Mouse (Mus musculus) cerebellum, postnatal 36 days (tissue): ENCODE data around the gene Catsperd.
"Not testable (repeated sequence)": the region's sequence is repeated elsewhere in the genome, so short reads cannot be mapped to it uniquely, and the experiment has no call there.

ENCODE experiments used
- DNase-seq, 2 experiments: peaks; one replicate each; pipeline ENCODE4 v3.0.0; 2021 to 2022; ENCODE audit warnings: mixed read lengths in 2 of 2

The Catsperd gene

DNA sequence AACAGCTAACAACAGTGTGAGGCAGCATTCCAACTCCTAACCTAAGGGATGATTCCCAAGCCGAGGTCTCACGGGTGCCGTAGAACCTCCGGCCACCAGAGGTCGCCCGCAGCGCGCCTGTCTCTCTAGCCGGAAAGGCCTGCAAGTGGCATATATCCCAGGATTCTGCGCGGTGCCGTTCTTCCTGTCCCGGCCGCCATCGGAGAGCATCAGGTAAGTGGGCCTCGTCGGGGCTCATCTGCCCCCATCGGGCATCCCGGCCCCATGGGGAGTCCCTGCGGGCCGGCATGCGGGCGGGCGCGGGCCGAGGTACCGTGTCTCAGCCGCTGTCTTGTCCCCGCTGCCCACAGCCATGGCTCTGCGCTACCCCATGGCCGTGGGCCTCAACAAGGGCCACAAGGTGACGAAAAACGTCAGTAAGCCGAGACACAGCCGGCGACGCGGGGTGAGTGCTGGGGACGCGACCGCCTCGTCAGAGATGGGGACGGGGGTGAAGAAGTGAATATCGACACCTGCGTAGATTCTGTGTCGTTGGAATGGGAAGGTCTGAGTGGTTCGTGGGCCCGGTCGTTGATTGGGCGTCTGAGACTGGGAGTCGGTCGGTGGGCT, 14.6 kb upstream of the Catsperd start, which contains the start of gene Rpl36:
Rpl36 (plus strand) TSS at position 181 of the 609 bp plus-strand sequence.
- peak; percentile 98 to 99 for DNase-seq

DNA sequence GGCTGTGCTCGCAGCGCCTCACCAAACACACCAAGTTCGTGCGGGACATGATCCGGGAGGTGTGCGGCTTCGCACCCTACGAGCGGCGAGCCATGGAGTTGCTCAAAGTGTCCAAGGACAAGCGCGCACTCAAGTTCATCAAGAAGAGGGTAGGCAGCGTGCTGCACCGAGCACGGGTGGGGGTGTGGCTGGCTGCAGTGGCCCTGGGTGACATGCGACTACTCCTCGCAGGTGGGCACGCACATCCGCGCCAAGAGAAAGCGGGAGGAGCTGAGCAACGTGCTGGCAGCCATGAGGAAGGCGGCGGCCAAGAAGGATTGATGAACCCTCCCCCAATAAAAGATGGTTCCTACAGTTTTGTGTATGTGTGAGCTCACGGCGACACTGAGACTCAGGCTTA, 14.1 kb upstream of the Catsperd start:
- DNase-seq, result not testable (repeated sequence)

DNA sequence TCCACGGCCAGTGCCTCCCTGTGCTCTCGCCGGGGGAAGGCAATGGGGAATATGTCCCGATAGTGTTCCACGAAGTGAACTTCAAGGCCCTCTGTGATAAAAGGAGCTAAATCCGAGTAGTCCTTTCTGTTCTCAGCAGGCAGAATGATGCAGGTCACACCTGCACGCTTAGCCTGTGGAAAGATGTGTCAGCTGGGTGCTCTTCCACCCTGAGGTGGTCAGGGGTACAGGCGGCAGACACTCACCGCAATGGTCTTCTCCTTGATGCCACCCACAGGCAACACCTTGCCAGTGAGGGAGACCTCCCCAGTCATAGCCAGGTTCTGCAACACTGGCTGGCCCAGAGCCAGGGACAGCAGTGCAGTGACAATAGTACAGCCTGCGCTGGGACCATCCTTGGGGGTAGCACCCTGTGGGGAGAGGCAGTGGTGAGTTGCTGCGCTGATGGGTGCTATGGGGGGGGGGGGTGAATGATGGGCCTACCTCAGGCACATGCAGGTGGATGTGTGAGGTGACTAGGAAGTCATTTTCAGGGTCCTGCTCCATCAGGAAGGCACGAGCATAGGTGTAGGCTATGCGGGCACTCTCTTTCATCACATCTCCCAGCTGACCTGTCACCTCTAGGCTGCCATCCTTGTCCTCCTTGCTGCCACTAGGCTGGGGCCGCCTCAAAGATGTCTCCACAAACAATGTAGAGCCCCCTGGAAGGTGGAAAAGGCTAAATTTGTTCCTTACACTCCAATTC, 13.4 kb upstream of the Catsperd start:
- DNase-seq, result peak in 1 of 2 experiments; percentile 31

DNA sequence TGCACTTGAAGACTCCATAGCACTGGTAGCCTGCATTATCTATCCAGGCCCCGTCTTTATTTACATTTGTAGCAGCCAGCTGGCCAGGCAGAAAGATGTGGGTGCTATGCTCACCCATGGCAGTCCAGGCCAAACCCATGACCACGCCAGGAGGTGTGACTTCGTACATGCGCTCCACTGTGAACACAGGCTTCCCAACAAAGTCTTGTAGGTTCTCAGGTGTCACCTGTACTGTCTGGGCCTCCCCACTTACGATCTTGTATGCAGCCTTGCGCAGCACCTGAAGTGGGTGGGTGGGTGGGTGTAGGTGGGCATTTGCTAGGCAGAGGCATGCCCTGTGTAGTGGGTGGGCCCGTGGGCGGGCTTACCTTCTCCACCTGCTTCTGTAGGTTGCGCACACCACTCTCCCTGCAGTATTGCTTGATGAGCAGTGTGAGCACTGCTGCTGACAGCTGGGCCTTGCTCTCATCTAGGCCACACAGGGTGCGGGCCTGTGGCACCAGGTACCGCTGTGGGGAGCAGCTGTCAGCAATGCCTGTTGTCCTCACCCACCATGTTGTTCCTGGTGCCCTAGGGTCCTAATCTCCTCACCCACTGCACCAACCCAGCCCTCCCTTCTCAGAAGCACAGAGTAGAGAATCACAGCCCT, 12.7 kb upstream of the Catsperd start:
- no peak for DNase-seq

DNA sequence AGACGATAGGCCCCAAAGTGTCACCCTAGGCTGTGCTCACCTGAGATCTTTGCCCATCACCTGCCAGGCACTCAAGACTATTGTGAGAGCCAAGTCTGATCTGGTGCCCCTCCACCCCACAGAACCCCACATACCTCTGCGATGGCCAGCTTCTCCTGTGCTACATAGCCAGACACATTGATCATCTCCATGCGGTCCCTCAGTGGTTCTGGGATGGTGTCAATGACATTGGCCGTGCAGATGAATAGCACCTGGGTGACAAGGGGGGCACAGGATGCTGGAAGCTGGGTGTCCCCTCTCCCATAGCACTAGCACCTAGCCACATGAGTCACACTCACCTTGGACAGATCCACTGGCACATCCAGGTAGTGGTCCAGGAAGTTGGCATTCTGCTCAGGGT, 12.2 kb upstream of the Catsperd start:
- DNase-seq, result no peak

DNA sequence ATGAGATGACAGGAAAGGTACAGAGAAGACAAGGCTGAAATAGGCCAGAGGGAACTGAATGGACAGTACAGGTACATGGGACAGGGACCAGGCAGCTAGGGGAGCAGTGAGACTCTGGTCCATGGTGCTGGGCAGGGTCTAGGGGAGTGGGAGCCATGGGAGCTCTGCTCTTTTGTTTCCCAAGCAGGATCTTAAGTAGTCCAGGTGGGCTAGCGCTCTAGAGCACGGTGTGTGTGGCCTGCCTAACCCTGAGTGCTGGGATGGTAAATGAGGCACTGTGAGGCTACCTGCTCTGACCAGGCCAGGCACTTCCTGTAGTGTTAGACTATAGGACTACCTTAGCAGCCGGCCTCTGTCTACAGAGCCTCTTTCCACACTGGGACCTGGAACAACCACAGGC, 11.2 kb upstream of the Catsperd start:
- no peak for DNase-seq

DNA sequence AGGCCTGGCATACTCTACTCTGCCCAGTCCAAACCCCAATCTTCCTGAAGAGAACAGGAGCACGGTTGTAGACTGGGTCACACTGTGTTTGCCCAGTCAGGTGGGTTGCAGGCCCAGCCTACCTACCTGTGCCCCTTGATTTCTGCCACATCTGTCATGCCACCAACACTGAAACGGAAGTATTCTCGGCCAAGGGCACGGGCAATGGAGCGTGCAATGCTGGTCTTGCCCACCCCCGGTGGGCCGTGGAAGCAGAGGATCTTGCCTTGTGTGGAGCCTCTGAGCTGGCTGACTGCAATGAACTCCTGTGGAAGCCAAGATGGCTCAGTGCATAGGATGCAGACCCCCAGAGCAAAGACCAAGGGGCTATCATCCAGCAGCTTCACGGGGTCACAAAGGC, 10.3 kb upstream of the Catsperd start:
- DNase-seq, result no peak

DNA sequence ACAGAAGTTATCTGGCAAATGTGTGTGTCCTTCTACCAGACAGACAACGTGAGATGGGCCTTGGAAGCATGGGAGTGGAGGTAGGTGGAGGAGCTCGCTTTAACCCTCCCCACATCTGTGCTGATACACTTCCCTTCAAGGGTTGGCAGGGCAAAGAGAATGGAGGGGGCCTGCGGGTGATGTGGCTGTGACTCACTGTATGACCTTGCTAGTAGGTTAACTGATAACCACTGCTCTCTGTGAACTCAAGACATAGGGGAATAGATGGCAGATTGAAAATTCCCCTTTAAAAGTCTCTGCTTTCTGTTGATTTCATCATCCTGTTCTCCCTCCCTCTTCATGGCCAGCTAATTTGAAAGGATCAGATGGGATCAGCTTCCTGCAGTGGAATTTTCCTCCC, 2.4 kb upstream of the Catsperd start:
- no peak for DNase-seq

DNA sequence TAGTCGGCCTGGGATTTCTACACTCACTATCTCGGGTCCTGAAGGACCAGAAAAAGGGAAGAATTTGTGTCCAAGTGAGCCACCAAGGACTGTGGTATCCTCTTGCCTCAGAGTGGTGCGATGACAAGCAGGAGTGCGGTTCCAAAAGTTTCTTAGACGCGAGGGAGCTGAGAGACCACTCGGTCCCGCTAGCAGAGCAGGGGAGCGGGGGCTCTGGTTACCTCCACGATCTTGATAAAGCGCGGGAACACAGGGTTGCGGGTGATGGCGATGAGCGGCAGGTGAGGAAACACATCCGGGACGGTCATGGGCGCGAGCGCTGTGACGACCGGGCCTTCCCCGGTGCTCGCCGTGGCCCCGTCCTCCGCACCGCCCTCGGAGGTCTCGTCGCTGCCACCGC, 1.7 kb upstream of the Catsperd start:
- no peak for DNase-seq

DNA sequence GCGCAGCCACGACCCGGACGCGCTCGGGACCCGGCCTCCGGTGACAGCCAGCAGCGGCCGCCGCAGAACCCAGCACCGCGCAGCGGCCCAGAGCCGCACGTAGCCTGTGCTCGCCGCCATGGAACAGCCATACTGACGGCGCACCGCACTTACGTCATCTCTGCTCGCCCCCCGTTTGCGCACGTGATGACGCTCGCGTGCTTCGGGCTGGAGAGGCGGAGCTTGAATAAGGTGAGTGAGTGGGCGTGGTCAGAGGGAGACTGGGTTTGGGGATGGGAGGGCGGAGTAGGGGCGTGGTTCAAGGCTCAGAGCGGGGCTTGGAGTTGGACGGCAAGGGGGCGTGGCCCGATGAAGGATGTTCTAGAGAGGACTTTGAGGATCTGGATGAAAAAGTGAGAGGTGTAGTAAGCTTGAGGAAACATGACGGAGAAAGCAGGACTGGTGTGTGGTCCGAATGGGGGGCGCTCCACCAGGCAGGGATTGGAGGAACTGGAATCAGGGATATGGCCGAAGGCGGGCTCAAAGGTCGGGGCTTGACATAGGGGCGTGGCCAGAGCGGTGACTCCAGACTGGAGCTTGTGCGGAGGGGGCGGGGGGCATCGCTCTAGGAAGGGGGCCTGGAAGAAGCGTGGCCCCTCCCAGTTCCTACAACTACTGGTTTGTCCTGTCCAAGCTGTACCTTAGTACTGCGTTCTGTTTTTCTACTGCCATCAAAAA, 1.0 kb upstream of the Catsperd start, which contains the start of gene Lonp1:
Lonp1 (minus strand) TSS at position 134 of the 717 bp plus-strand sequence.
- peak; percentile 97 to 98 for DNase-seq

DNA sequence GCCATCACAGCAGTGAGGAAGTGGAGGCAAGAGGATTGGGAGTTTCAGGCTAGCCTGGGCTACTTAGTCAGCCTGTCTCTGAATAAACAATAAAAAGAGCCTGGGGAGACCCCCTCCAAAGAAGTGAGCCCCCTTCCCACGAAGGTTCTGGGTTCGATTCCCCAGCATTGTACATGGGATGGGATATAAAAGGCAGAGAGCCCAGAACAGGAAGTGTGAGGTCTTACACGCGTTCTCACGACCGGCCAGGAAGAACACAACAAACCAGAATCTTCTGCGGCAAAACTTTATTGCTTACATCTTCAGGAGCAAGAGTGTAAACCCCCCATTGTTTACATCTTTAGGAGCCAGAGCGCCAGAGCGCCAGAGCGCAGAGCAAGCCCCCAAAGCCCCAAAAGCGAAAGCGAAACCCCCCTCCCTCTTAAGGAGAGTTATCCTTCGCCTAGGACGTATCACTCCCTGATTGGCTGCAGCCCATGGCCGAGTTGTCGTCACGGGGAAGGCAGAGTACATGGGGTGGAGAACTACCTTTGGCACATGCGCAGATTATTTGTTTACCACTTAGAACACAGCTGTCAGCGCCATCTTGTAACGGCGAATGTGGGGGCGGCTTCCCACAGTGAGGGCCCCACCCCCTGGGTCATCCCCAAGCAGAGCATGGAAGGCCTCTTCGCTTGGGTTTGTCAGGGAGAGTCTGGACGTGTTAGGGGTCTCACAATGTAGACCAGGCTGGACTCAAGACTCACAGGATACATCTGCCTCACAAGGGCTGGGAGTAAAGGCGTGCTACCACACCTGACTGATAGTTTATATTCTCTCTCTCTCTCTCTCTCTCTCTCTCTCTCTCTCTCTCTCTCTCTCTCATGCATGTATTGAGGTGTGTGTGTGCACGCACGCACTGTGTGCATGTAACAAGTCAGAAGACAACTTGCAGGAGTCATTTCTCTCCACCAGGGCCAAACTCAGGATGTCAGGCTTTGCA, 2.1 kb downstream of the Catsperd start:
- DNase-seq, result not testable (repeated sequence)

DNA sequence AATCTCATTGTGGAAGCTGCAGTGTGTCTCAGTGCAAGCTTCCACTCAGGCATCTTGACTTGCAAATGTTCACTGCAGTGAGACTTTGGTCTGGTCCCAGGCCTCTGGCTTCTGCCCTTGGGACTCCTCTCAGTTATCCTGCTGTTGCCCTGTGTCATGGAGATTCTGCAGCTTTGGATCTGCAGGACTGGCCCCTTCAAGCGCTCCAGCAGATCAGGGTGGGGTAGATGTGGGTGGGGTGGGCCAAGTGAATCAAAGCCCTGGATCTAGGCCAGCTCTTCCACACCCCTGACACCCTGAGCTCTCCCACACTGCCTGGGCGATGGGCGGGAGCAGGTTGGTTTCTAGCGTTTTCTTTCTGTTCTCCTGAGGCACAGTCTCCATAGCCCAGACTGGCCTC, 3.9 kb downstream of the Catsperd start:
- DNase-seq, result no peak

DNA sequence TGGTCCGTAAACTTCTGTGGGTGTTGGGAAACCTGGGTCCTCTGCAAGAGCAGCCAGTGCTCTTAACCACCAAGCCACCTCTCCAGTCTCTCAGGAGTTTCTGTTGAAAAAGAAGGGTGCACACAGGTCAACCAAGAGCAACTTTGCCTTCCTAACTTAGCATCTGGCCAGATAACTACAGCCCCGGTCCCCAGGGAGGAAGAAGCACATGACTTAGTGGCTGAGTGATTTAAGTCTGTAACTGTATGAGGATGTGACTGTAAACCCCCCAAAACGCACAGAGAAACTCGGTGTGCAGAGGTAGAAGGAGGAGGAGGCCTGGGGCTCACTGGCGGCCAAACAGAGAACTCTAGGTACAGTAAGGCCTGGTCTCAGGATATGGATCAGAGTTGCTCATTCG, 6.1 kb downstream of the Catsperd start:
- DNase-seq, result no peak

DNA sequence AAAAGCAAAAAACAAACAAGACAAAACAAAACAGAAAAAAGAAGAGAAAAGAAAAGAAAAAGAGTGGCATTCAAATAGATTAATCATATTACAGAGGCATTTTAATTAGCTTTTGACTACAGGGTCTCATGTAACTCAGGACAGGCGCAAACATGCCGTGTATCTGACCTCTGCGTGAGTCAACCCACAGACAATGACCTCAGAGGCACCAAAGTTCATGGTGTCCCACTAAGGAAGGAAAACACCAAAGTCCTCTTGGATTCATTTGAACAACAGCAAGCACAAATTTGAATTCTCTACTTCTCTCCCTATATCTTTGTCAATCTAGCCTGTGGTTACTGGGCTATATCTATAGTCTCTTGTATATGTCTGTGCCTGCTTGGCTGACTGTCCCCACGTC, 15.3 kb downstream of the Catsperd start:
- no peak for DNase-seq

DNA sequence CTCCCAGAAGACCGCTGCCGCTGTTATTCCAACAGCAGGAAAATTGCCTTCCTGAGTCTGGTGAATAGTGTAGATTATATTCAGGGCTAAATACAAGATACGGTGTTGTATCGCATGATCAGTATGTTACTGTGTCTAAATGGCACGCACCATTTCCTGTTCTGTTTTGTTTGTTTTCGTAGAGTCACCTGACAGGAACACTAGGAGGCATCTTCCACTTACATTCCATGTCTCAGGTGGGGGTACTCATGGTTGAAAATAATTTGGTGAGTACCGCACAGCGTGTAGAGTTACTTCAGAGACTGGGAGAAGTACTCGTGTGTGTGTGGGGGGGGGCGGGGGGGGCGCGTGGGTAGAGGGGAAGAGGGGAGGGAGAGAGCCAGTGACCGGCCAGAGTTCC, 19.6 kb downstream of the Catsperd start:
- no peak for DNase-seq

DNA sequence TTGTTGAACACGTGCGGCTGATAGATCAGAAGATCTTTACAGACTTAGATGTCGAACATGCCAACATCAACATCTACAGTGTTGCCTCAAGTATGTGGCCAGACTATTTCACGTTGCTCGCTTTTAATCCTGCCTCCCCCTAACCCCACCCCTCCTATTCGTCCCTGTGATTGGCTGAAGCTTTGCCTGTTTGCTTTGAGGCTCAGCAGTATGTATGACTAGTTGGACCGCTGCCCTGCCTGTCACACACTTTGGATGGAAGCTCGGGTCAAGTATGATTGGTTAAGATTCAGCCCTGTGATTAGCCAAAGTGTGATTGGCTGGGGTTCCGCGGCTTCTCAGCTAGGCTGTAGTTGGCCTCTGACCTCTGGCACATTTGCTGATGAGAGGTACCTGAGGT, 23.9 kb downstream of the Catsperd start:
- no peak for DNase-seq

DNA sequence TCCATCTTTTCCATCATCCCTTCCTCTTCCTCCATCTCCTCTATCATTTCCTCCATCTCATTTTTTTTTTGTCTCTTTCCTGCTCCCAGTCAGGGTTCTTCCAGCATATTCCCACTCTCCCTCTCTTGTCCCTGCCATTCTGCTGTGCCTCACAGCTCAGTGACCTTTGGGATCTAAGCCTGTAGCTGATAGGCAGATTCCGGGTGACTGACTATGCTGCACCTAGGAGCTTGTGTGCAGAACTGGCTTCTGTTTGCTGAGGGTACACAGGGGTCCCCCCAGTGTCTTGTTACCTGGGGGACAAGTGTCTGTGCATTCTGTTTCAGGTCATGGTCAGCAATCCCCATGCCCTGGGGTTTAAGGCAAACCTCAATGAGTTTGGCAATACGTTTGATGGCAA, 26.8 kb downstream of the Catsperd start:
- no peak for DNase-seq

DNA sequence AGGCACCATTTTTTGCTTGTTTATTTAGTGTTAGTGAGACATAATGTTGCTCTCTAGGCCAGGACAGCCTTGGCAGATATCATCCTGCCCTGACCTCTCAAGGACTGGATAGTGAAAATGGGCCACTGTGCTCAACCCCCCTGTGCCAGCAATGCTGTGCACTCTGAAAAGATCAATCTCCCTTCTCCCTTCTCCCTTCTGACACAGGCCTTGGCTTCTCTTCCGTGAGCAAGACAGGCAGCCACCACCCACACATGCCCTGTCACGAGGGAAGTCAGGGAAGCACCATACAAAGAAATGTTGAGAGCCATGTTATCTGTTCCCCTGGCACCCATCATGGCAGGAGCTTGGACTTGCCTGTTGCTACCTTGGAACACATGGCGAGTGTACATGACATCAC, 27.4 kb downstream of the Catsperd start:
- no peak for DNase-seq

DNA sequence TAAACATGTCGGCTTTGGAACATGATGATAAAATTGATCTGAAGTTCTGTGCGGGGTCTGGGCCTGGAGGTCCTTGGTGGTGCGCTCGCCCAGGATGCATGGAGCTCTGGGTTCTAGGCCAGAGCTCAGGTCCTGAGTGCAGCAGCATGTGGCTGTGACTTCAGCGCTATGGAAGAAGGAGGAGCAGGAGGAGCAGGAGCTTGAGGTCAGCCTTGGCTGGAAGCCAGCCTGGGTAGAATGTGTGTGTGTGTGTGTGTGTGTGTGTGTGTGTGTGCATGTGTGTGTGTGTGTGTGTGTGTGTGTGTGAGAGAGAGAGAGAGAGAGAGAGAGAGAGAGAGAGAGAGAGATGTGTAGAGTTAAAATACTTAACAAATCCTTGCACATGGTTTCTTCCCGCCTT, 28.2 kb downstream of the Catsperd start:
- DNase-seq, result no peak

DNA sequence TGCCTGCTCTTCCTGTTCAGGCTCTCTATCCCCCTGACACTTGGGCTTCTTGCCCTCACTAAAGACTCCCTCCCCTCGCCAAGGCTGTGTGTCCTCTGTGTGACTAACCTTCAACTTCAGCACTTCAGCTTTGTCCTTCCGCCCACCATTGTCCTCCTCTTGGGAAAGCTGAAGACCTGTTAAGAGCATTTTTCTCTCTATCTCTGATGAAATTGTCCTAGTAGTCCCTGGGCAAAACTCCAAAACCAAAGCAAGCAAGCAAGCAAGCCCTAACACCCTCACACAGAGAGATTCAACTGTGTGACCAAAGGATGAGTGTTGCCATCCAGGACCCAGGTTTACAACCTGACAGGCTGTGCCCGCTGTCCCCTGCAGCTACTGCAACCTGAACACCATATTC, 35.7 kb downstream of the Catsperd start:
- DNase-seq, result no peak

DNA sequence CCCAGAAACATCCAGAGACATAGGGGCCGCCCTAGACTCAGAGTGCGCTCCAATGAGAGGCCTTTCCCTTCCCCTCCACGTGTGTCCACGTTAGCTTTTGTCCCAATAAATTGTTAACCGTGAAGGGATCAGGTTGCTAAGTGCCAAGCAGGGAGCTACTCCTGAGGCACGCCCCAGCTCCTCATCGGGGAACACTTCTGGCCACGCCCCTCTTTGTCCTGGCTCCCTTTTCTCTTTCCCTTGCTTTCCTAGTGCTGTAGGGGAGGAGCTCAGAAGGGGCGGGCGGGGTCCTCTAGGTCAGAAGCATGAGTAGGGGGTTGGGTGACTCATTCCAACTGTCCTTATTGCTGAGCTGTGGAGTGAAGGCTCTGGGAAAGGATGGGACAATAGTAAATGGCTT, 36.4 kb downstream of the Catsperd start:
- no peak for DNase-seq

DNA sequence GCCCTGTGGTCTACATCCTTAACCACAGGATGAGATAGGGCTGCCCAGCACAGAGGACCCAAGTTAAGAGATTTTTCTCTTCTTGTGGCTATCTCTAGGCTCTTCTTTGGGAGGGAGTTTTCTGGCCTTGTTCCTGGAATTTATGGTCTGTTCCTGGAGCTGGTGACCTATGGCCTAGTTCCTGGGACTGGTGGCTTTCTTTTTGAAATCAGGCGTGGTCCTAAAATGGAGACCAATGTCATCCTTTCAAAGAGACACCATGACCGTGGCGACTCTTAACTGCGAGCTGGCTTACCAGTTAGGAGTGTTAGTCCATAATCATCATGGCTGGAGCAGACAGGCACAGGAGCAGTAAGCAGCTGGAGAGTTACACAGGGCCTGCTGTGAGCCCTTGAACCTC, 38.4 kb downstream of the Catsperd start:
- no peak for DNase-seq
